Mouse (Mus musculus): ENCODE measurements around the gene Prkd1. TPM values are rescaled to one million over a fixed set of nuclear protein-coding genes. Genes with fewer than 3 reads are reported as not detected.
"Not testable (repeated sequence)": the region's sequence is repeated elsewhere in the genome, so short reads cannot be mapped to it uniquely, and the experiment has no call there.

The Prkd1 gene
- polyA plus RNA-seq (2015; fragmentation: Nextera tagmentation; extraction: Ambion mirVana): 6.3 and 7.7 TPM in 2 replicates

GRCm38 (mm10) chr12:50648671-50649541 is at the start of gene Prkd1:
Gene Prkd1, minus strand, starts transcription at chr12:50649098.
- Histone ChIP-seq H3K9me3 (no peaks in the 10 kb centered on the region), H3K27me3 (no peaks in the 10 kb centered on the region), H3K36me3 (no peaks in the 10 kb centered on the region), H3K27ac (peak within 1 kb of the TSS; percentile 79), H3K4me3 (peak within 1 kb of the TSS; percentile 84), H3K9ac (peak within 1 kb of the TSS; percentile 87), H3K4me1 (peaks cover 15% of the 10 kb centered on the region), H3K4me2 (peak within 1 kb of the TSS; percentile 92)
- WGBS: under 1% methylated on average over 70 of the region's 114 CpGs
- ATAC-seq (ENCODE audit: insufficient number of reproducible peaks, insufficient read depth, low FRiP score, low TSS enrichment, low read depth): peak; percentile 90

- Histone ChIP-seq H3K4me1 (peaks cover 6% of the 10 kb centered on the region; the same call in 1 of the 2 replicates), H3K4me3 (no peak overlapping the region), H3K27ac (no peak overlapping the region), H3K9me3 (no peaks in the 10 kb centered on the region), H3K27me3 (no peaks in the 10 kb centered on the region), H3K9ac (no peak overlapping the region), H3K4me2 (no peak overlapping the region), H3K36me3 (no peaks in the 10 kb centered on the region)
- WGBS: 9% methylated on average over 3 of the region's 3 CpGs
- no peak for ATAC-seq (ENCODE audit: insufficient number of reproducible peaks, insufficient read depth, low FRiP score, low TSS enrichment, low read depth)
Observed at GRCm38 (mm10) chr12:50697492-50697891, 48.6 kb upstream of the Prkd1 start.

- peaks cover 15% of the 10 kb centered on the region for H3K4me1 ChIP-seq
- H3K27me3 ChIP-seq: no peaks in the 10 kb centered on the region
- H3K9ac ChIP-seq: peak overlapping the region; percentile 87
- no peak for ATAC-seq (ENCODE audit: insufficient number of reproducible peaks, insufficient read depth, low FRiP score, low TSS enrichment, low read depth)
- WGBS: 1% methylated on average over 16 of the region's 16 CpGs
- H3K36me3 ChIP-seq: no peaks in the 10 kb centered on the region
- H3K4me3 ChIP-seq: peak overlapping the region; percentile 84
- no peaks in the 10 kb centered on the region for H3K9me3 ChIP-seq
- H3K4me2 ChIP-seq: peak overlapping the region; percentile 92
- peak overlapping the region; percentile 79 for H3K27ac ChIP-seq
Observed at GRCm38 (mm10) chr12:50648176-50648670, 675 bp downstream of the Prkd1 start.

- WGBS: 93% methylated on average over 4 of the region's 4 CpGs
Observed at GRCm38 (mm10) chr12:50646857-50647256, 2.0 kb downstream of the Prkd1 start.

GRCm38 (mm10) chr12:50642671-50643070 is 6.2 kb downstream of the Prkd1 start:
- H3K4me1 ChIP-seq: peaks cover 4% of the 10 kb centered on the region
- no peak overlapping the region for H3K4me2 ChIP-seq
- no peaks in the 10 kb centered on the region for H3K9me3 ChIP-seq
- H3K27ac ChIP-seq: no peak overlapping the region
- ATAC-seq (ENCODE audit: insufficient number of reproducible peaks, insufficient read depth, low FRiP score, low TSS enrichment, low read depth): no peak
- H3K27me3 ChIP-seq: no peaks in the 10 kb centered on the region
- no peak overlapping the region for H3K9ac ChIP-seq
- no peaks in the 10 kb centered on the region for H3K36me3 ChIP-seq
- 65% methylated on average over 5 of the region's 5 CpGs for WGBS
- no peak overlapping the region for H3K4me3 ChIP-seq

More at GRCm38 (mm10) chr12:50646857-50647256, 2.0 kb downstream of the Prkd1 start:
- Histone ChIP-seq H3K4me3 (no peak overlapping the region), H3K27ac (no peak overlapping the region), H3K9me3 (no peaks in the 10 kb centered on the region), H3K9ac (no peak overlapping the region), H3K27me3 (no peaks in the 10 kb centered on the region), H3K36me3 (no peaks in the 10 kb centered on the region), H3K4me1 (peaks cover 15% of the 10 kb centered on the region), H3K4me2 (no peak overlapping the region)
- no peak for ATAC-seq (ENCODE audit: insufficient number of reproducible peaks, insufficient read depth, low FRiP score, low TSS enrichment, low read depth)

- ATAC-seq (ENCODE audit: insufficient number of reproducible peaks, insufficient read depth, low FRiP score, low TSS enrichment, low read depth): no peak
- Histone ChIP-seq H3K4me2 (no peak overlapping the region), H3K9ac (no peak overlapping the region), H3K9me3 (no peaks in the 10 kb centered on the region), H3K4me1 (no peaks in the 10 kb centered on the region), H3K4me3 (no peak overlapping the region), H3K27ac (no peak overlapping the region), H3K36me3 (no peaks in the 10 kb centered on the region), H3K27me3 (no peaks in the 10 kb centered on the region)
- WGBS: 87% methylated on average over 4 of the region's 4 CpGs
Observed at GRCm38 (mm10) chr12:50640171-50640570, 8.7 kb downstream of the Prkd1 start.

- no peak for ATAC-seq (ENCODE audit: insufficient number of reproducible peaks, insufficient read depth, low FRiP score, low TSS enrichment, low read depth)
- H3K4me3 ChIP-seq: no peak overlapping the region
- H3K36me3 ChIP-seq: no peaks in the 10 kb centered on the region
- no peak overlapping the region for H3K9ac ChIP-seq
- H3K27ac ChIP-seq: no peak overlapping the region
- no peaks in the 10 kb centered on the region for H3K4me1 ChIP-seq
- 59% methylated on average over 6 of the region's 6 CpGs for WGBS
- H3K9me3 ChIP-seq: no peaks in the 10 kb centered on the region
- H3K27me3 ChIP-seq: no peaks in the 10 kb centered on the region
- no peak overlapping the region for H3K4me2 ChIP-seq
Observed at GRCm38 (mm10) chr12:50634436-50634835, 14.5 kb downstream of the Prkd1 start.

- not testable (repeated sequence) for H3K36me3 ChIP-seq
- 54% methylated on average over 2 of the region's 2 CpGs for WGBS
Observed at GRCm38 (mm10) chr12:50626100-50626499, 22.8 kb downstream of the Prkd1 start.

GRCm38 (mm10) chr12:50624175-50624574 is 24.7 kb downstream of the Prkd1 start:
- WGBS: 84% methylated on average over 4 of the region's 4 CpGs
- Histone ChIP-seq H3K4me1 (no peaks in the 10 kb centered on the region), H3K4me2 (no peak overlapping the region), H3K9ac (no peak overlapping the region), H3K27me3 (no peaks in the 10 kb centered on the region), H3K36me3 (no peaks in the 10 kb centered on the region), H3K4me3 (no peak overlapping the region), H3K9me3 (no peaks in the 10 kb centered on the region), H3K27ac (no peak overlapping the region)
- no peak for ATAC-seq (ENCODE audit: insufficient number of reproducible peaks, insufficient read depth, low FRiP score, low TSS enrichment, low read depth)

More at GRCm38 (mm10) chr12:50626100-50626499, 22.8 kb downstream of the Prkd1 start:
- not testable (repeated sequence) for H3K4me1 ChIP-seq; H3K9me3 ChIP-seq; H3K27ac ChIP-seq; ATAC-seq (ENCODE audit: insufficient number of reproducible peaks, insufficient read depth, low FRiP score, low TSS enrichment, low read depth); H3K4me2 ChIP-seq; H3K4me3 ChIP-seq; H3K27me3 ChIP-seq; H3K9ac ChIP-seq

GRCm38 (mm10) chr12:50615852-50616251 is 33.0 kb downstream of the Prkd1 start:
- no peaks in the 10 kb centered on the region for H3K9me3 ChIP-seq
- H3K27ac ChIP-seq: no peak overlapping the region
- H3K9ac ChIP-seq: no peak overlapping the region
- ATAC-seq (ENCODE audit: insufficient number of reproducible peaks, insufficient read depth, low FRiP score, low TSS enrichment, low read depth): no peak
- H3K4me2 ChIP-seq: no peak overlapping the region
- WGBS: 86% methylated on average over 1 of the region's 1 CpGs
- H3K36me3 ChIP-seq: no peaks in the 10 kb centered on the region
- H3K27me3 ChIP-seq: no peaks in the 10 kb centered on the region
- no peaks in the 10 kb centered on the region for H3K4me1 ChIP-seq
- no peak overlapping the region for H3K4me3 ChIP-seq

GRCm38 (mm10) chr12:50614341-50614740 is 34.6 kb downstream of the Prkd1 start:
- Histone ChIP-seq H3K4me3 (no peak overlapping the region), H3K36me3 (no peaks in the 10 kb centered on the region), H3K27ac (no peak overlapping the region), H3K4me2 (no peak overlapping the region), H3K9me3 (no peaks in the 10 kb centered on the region), H3K4me1 (no peaks in the 10 kb centered on the region), H3K9ac (no peak overlapping the region), H3K27me3 (no peaks in the 10 kb centered on the region)
- ATAC-seq (ENCODE audit: insufficient number of reproducible peaks, insufficient read depth, low FRiP score, low TSS enrichment, low read depth): no peak
- WGBS: 72% methylated on average over 6 of the region's 6 CpGs

All from embryonic facial prominence, embryonic 13.5 days (tissue).